ENCODE assay signal across 9 mouse cellular contexts in the genomic region with DNA sequence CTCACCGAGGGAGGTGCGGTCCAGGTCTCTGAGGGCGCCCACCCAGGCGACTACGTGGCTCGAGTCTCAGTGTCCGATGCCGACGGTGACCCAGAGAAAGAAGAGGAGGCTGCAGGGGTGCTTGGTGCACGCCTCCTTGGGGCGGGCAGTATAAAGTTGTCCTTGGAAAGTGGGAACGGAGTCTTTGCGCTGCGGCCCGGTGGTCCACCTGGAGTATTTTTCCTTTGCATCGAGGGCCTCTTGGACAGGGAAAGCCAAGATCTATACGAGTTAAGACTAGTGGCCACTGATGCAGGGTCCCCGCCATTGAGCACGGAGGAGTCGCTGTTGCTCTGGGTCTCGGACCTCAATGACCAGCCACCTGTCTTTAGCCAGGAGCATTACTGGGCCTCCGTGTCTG. TPM values are rescaled to one million over a fixed set of nuclear protein-coding genes. Genes with fewer than 3 reads are reported as not detected.
DNase-seq lines count a peak whose midpoint lies in the region; ATAC-seq and TF ChIP-seq lines count a peak whose summit lies in the region.
"Had no signal": no experiment of that assay in that cellular context is flagged by ENCODE, and none has a peak within 500 bp of the region (broad histone marks: within the 10 kb centered on the region; RNA-seq: fewer than 3 reads in every experiment).

No protein-coding gene starts in this region.

- WGBS in heart, embryonic 13.5 days = 6% methylated on average over 22 of the region's 22 CpGs
- WGBS in forebrain, postnatal 0 days = 6% methylated on average over 22 of the region's 22 CpGs
- 4% methylated on average over 22 of the region's 22 CpGs for WGBS in midbrain, embryonic 11.5 days

- H3K4me3 ChIP-seq in heart, embryonic 13.5 days = peak overlapping the region; percentile 57
- peak overlapping the region; percentile 34 for H3K4me3 ChIP-seq in ES-Bruce4 (ENCODE audit: low read depth, low read length)
- peak overlapping the region; percentile 55 for H3K4me3 ChIP-seq in forebrain, postnatal 0 days (ENCODE audit: low read depth, low read length)
- peak overlapping the region; percentile 58 for H3K4me3 ChIP-seq in midbrain, embryonic 11.5 days (ENCODE audit: low read depth, low read length)

- H3K9ac ChIP-seq in heart, embryonic 13.5 days = no peak overlapping the region; the same call in 1 of the 2 replicates
- no peak overlapping the region for H3K9ac ChIP-seq in ES-Bruce4 (ENCODE audit: low read depth, poor library complexity, severe bottlenecking)
- peak overlapping the region; percentile 53 for H3K9ac ChIP-seq in forebrain, postnatal 0 days
- no peak overlapping the region for H3K9ac ChIP-seq in midbrain, embryonic 11.5 days (ENCODE audit: low read length)

- H3K36me3 ChIP-seq in heart, embryonic 13.5 days = no peaks in the 10 kb centered on the region
- no peaks in the 10 kb centered on the region for H3K36me3 ChIP-seq in ES-Bruce4 (ENCODE audit: control insufficient read depth, insufficient read depth, low read length, poor library complexity, severe bottlenecking)
- H3K36me3 ChIP-seq in forebrain, postnatal 0 days (ENCODE audit: insufficient read depth) = no peaks in the 10 kb centered on the region
- no peaks in the 10 kb centered on the region for H3K36me3 ChIP-seq in midbrain, embryonic 11.5 days (ENCODE audit: control insufficient read depth, insufficient read depth, low read length)

- peaks cover 25% of the 10 kb centered on the region for H3K4me1 ChIP-seq in heart, embryonic 13.5 days
- H3K4me1 ChIP-seq in ES-Bruce4 (ENCODE audit: control insufficient read depth, insufficient read depth, low read length) = no peaks in the 10 kb centered on the region
- H3K4me1 ChIP-seq in forebrain, postnatal 0 days (ENCODE audit: insufficient read depth) = peaks cover 8% of the 10 kb centered on the region; the same call in 1 of the 2 replicates
- H3K4me1 ChIP-seq in midbrain, embryonic 11.5 days (ENCODE audit: control insufficient read depth, insufficient read depth, low read length) = peaks cover 19% of the 10 kb centered on the region

- ATAC-seq in heart, embryonic 13.5 days (ENCODE audit: extremely low read depth, insufficient number of reproducible peaks, low FRiP score, low TSS enrichment) = no peak
- no peak for ATAC-seq in forebrain, postnatal 0 days
- ATAC-seq in midbrain, embryonic 11.5 days (ENCODE audit: low FRiP score) = peak; percentile 12; the same call in 1 of the 2 replicates

- peaks cover 81% of the 10 kb centered on the region for H3K27me3 ChIP-seq in heart, embryonic 13.5 days (replicated peaks)
- peaks cover 6% of the 10 kb centered on the region; the same call in 1 of the 2 replicates for H3K27me3 ChIP-seq in ES-Bruce4 (ENCODE audit: control insufficient read depth, insufficient read depth, low read length, poor library complexity, severe bottlenecking)
- H3K27me3 ChIP-seq in forebrain, postnatal 0 days (ENCODE audit: insufficient read depth, low read length) = peaks cover 23% of the 10 kb centered on the region
- peaks cover 48% of the 10 kb centered on the region for H3K27me3 ChIP-seq in midbrain, embryonic 11.5 days (ENCODE audit: control insufficient read depth, insufficient read depth, low read length)

- H3K4me2 ChIP-seq in heart, embryonic 13.5 days = peak overlapping the region; percentile 97
- peak overlapping the region; percentile 98 for H3K4me2 ChIP-seq in forebrain, postnatal 0 days (ENCODE audit: low read depth)
- H3K4me2 ChIP-seq in midbrain, embryonic 11.5 days = peak overlapping the region; percentile 84

- no peak for DNase-seq in heart, adult 9 months (ENCODE audit: low spot score in 2 of 2)
- DNase-seq in forebrain, postnatal 0 days = no peak
- DNase-seq in midbrain, embryonic 11.5 days (ENCODE audit: low spot score, missing footprints) = peak; percentile 90
- DNase-seq in right cerebral cortex, postnatal 25 days = no peak
- DNase-seq in spleen, postnatal 4 days (ENCODE audit: low spot score in 2 of 2) = no peak
- DNase-seq in layer of hippocampus, adult 9-11 months = no peak

- no peak overlapping the region for H3K27ac ChIP-seq in heart, embryonic 13.5 days (replicated peaks)
- no peak overlapping the region for H3K27ac ChIP-seq in ES-Bruce4 (ENCODE audit: insufficient read depth, low read length)
- H3K27ac ChIP-seq in forebrain, postnatal 0 days (ENCODE audit: low read depth, low read length) = no peak overlapping the region
- no peak overlapping the region for H3K27ac ChIP-seq in midbrain, embryonic 11.5 days (ENCODE audit: low read depth, low read length)

- TF ChIP-seq CTCF in ES-Bruce4 (IDR thresholded peaks at IDR 0.05; ENCODE audit: low read depth, low read length) = no peak
- 0 out of 2 replicates have a peak, but pooled peaks have one; percentile 2 for TF ChIP-seq CTCF in forebrain, postnatal 0 days (IDR thresholded peaks at IDR 0.05; ENCODE audit: low read depth)

- TF ChIP-seq POLR2A in ES-Bruce4 (IDR thresholded peaks at IDR 0.05; ENCODE audit: insufficient read depth, low read length) = no peak

- no peaks in the 10 kb centered on the region for H3K9me3 ChIP-seq in heart, embryonic 13.5 days
- no peaks in the 10 kb centered on the region for H3K9me3 ChIP-seq in ES-Bruce4 (replicated peaks; ENCODE audit: control insufficient read depth, insufficient read depth, low read length, poor library complexity, severe bottlenecking)
- H3K9me3 ChIP-seq in forebrain, postnatal 0 days (ENCODE audit: low read length) = no peaks in the 10 kb centered on the region
- H3K9me3 ChIP-seq in midbrain, embryonic 11.5 days (ENCODE audit: control insufficient read depth, low read length) = no peaks in the 10 kb centered on the region

- TF ChIP-seq EP300 in ES-Bruce4 (IDR thresholded peaks at IDR 0.05; ENCODE audit: insufficient read depth, low read depth, low read length) = no peak

RNA-seq across cellular contexts. Expression of a gene that starts 1.4 kb away (rescaled TPM):
- polyA plus RNA-seq in heart, embryonic 13.5 days (2015; fragmentation: Nextera tagmentation; extraction: Ambion mirVana) = 0.08 and 0.23 TPM in 2 replicates
- 0.06 and 0.18 TPM in 2 replicates for polyA plus RNA-seq in ES-Bruce4 (2011; ENCODE audit: insufficient read depth, insufficient read length, low read depth, missing spikeins)
- total RNA-seq in forebrain, postnatal 0 days (2014; rRNA removed) = 5.8 and 8.5 TPM in 2 replicates
- 0.29 and 0.48 TPM in 2 replicates for polyA plus RNA-seq in forebrain, postnatal 0 days (2015; fragmentation: Nextera tagmentation; extraction: Ambion mirVana)
- polyA plus RNA-seq in midbrain, embryonic 11.5 days (2014; fragmentation: Nextera tagmentation; extraction: Ambion mirVana) = 0.19 and 0.46 TPM in 2 replicates
- total RNA-seq: megakaryocyte progenitor cell, adult 5-6 weeks had no signal
